Mouse (Mus musculus) right cerebral cortex, postnatal 4 days (tissue): ENCODE data around the gene Rrp7a.

Experiments
- DNase-seq: peaks from one replicate; pipeline ENCODE4 v3.0.0-alpha.2; 2022

Gene Rrp7a

DNA sequence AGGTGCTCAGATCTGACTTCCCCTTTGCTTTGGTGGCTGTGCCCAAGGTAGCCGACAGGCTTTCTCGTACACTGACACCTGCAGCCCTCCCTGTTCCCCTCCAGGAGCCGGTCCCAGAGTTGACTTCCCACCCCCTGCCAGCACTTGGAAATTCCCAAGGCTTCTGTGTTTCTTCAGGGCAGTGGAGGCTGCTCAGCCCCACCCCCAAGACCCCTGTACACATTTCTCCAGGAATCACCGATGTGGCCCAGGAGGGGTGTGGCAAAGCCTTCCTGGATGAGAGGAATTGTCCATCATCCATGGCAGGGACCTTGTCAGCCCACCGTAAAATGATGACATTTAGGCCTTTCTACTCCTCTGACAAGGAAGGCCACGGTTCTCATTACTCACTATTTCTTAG is 11.3 kb downstream of the Rrp7a start:
- no peak for DNase-seq

DNA sequence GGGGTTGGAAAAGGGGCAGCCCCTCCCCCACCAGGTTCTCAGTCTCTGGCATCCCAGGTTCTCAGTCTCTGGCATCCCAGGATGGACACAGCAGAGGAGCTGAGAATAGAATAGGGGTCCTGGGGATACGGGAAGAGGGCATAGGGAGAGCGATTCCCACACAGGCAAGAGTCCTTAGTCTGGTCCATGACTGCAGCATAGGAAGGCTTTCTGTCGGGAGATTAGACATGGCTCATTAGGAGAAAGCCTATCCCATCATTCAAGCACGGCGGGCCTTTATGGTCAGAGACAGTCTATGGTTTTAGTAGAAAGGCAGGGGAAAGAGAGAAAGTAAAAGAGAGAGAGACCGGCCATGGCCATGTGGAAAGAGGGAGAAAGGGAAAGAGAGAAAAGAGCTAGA is 14.8 kb downstream of the Rrp7a start:
- DNase-seq: no peak

DNA sequence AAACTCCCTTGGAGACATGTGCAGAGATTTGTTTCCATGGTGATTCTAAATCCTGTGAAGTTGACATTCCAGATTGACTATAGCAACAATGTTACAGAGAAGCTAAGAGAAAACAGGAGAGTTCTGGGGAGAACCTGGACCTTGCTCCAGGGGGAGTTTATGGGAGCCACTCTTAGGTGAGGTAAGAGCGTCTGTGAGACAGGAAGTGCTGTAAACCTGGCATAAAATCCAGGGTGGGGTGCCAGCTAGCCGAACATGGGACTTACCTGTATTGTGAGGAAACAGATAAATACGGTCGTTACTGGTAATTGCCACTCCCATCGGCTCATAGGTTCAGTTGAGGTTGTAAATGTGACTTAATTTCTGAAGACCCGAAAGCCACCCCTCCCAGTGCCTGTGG is 16.2 kb downstream of the Rrp7a start:
- no peak for DNase-seq

DNA sequence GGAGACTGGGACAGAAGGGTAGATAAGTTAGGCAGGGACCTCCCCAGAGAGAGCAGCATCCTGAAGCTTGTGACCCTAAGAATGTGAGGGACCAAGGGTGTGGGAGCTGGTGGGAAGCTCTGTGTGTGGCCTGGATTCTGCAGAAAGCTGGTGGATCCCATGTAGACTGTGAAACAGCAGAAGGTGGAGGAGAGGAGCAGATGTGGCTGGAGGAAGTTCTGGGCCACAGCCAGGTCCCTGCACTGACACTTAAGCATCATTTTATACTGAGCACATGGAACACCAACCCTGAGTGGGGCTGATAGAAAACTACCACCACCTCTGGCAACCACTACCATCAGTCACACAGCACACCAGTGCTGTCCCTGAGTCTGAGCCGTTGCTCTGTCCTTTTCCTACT is 19.5 kb downstream of the Rrp7a start:
- no peak for DNase-seq

DNA sequence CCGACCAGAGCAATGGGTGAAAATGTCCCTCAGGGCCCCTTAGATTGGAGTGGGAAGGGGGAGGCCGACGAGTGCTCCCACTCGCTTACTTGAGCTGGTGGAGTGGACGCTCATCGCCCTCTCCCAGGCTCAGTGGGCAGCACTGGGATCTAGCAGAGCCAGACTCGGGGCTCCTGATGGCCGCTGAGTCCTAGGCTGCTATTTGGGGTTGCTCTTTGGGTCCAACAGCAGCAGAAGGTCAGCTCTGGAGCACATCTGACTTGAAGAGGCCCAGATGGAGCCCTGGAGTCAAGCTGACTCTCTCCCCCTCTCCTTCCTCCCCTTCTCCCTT is 22.3 kb downstream of the Rrp7a start:
- DNase-seq: no peak

DNA sequence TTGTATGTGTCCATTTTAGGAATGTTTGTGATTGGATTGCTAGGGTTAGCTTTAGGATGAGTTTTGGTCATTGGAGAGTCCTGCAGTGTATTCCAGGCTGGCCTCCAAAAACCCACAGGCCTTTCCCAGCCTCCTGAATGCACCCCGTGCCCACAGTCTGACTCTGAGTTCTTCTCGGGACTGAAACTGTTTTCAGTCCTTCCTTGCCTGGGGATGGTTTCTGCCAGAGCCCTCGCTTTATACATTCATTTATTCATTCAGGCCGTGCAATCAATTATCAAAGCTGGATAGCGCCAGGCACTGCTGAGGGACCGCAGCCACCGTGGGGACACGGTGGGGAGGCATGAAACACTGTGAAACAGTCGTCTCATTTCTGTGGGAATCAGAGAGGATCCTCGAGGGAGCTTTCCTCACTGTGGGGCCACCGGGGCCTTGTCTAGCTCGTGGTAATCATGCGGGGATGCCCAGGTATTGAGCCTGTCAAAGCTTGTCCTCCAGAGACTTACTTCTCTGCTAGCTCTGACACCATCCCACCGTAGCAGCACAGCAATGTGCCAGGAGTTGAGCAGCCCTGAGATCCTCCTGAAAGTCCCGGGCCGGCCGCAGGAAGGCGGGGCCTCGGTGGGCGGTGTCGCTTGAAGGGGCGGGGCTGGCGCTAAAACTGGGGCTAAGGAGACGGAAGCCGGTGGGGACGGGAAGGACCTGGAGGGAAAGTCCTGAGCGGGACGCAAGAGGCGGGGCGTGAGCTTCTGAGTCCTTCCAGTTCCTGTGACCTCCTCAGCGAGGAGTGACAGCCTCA is 22.9 kb downstream of the Rrp7a start:
- peak; percentile 59 for DNase-seq

DNA sequence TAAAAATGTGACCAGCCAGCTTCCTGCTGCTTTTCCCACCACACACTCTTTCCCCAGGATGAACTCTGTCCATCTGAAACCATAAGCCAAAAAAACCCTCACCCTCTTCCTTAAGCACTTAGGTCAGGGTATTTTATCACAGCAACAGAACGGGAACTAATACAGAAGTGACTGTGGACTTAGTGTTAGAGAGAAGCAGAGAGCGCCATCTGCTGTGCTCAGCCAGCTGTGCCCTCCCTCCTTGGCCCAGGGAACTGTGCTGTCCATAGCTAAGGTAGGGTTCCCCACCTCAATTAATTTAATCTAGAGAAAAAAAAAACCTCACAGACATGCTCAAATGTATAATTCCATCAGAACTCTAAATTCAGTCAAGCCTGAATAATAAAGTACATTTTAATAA is 26.7 kb downstream of the Rrp7a start:
- DNase-seq: no peak

DNA sequence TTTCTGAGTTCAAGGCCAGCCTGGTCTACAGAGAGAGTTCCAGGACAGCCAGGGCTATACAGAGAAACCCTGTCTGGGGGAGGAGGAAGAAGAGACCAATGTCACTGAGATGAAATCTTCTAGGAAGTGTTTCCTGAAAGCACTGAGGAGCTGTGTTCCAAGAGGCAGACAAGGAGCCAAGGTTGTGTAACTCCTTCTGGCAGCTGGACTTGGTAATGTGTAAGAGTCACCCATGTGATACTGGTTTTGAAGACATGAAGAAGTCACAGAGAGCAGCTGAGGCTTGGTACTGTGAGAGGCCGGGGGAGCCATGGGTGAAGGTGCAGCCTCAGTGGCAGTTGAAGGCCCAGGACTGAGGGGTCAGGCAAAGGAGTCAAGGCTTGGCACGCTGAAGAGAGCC is 28.9 kb downstream of the Rrp7a start:
- DNase-seq: no peak

DNA sequence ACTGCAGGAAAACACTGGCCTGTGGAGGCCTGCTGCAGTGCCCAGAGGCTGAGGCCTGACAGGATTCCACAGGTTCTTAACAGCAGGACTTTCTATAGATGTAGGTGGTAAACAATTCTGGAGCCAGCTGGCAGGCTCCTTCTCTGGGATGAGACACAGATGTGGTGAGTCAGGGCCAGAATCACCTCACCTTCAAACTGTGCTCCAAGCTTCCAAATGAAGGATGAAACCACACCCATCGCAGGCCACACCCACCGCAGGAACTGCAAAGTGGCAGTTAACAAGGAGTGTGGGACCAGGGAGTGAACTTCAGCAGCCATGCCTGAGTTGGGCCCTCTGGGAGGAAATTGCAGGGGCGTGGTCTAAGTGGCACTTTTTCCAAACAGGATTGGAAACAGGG is 31.7 kb downstream of the Rrp7a start:
- DNase-seq: no peak

DNA sequence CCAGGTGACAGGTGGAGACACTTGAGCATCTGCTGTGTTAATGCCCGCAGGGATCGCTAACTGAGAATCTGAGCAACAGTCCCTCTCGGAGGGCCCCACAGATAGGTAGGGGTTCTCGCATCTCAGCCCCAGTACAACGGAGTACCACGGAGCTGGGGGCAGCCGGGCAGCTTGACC is 33.3 kb downstream of the Rrp7a start, which contains the start of gene Serhl:
TSS of gene Serhl (plus strand) at position 78 of the 177 bp plus-strand sequence.
- DNase-seq: no peak

DNA sequence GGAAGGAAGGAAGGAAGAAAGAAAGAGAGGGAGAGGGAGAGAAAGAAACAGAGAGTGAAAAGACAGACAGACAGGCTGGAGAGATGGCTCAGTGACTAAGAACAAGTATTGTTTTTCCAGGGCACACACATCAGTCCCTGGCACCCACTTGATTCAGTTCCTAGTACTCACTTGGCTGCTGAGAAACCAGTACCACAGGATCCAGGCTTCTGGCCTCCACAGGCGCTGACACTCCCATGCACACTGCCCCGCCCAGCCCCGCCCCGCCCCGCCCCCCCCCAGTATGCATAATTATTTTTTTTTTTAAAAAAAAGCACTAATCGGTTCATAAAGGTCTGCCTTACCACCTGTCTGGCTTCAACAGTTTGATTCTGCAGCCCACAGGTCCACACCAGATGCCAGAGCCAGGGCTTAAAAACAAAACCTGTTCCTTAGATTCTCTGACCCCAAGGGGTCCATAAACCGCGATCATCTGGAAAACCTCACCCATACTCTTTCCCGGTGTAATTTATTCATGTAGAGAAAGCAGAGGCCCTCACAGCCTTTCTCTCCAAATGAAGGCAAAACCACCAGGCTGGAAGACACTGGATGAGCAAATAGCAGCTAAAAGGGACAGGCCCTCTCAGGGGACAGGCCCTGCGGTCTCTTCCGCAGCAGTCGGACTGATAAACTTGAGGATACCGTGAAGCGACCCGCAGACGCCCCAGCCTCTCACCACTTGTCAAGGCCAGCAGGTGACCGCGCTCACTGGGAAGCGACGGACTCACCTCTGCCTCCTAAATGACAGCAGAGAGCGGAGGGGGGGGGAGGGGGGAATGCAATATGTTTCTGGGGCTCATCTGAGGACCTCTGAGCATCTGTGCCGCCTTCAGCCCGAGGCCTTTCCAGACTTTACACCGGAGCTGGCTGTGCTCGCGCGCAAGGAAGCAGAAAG is 33.8 kb downstream of the Rrp7a start:
- no peak for DNase-seq

DNA sequence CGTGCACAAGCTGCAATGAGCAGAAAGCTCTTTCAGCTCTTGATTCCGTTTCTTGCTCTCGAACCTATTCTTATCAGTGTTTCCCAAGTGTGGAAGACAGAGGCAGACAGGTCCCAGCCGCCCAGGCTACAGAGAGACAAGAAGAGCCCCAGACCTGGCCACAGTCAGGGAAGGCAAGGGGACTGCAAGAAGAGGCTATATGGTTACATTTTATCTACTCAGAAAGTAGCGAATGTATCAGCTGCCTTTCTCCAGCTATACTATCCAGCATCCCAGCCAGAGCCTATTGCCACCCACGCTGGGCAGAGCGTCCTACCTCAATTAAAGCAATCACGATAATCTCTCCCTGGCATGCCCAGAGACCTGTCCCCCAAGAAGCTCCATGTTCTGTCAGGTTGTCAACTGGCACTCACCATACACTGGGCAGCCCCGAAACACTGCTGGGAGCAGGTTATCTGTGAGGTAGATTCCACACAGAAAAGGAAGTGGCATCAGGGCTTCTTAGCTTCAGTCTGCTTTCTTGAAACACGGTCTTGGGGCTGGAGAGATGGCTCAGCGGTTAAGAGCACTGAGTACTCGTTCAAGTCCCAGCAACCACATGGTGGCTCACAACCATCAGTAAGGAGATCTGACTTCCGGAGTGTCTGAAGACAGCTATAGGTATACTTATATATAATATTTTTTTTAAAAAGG is 35.8 kb downstream of the Rrp7a start:
- no peak for DNase-seq

DNA sequence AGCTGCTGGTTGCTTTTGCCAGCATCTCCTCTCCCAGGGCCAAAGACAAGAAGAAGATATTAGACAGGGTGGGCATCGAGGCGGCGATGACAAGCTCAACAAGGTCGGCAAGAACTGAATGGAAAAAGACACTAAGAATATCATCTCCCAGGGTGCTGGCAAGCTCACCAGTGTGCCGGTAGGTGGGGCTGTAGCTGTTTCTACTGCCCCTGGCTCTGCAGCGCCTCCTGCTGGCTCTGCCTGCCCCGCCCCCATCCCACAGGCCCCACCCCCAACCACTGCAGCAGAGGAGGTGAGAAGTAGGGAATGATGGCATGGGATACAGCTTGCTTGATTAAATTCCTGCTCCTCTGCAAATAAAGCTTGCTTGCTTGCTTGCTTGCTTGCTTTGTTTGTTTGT is 36.7 kb downstream of the Rrp7a start:
- DNase-seq: peak; percentile 57

DNA sequence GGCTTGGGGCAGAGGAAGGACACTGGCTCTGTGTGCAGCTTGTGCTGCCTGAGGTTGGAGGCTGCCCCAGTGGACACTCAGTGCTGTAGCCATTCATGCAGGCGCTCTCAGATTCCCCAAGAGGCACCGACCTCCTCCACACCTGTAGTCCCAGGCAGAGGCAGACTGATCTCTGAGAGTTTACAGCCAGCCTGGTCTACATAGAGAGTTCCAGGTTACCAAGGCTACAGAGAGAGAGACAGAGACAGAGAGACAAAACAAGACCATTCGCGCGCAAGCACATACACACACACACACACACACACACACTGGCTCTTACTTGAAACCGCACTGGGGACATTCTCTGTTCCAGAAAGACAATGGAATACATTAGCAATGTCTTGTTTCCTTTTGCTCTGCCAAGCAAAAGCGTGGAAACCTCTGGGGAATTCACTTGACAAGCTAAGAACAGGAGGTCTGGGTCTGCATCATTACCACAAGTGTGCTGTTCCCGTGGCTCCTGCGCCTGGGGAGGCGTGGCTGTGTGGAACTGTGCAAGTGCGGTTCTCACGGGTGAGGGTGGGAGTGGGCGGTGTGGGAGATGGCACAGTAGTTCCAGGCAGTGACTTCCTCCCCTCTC is 38.5 kb downstream of the Rrp7a start:
- no peak for DNase-seq

DNA sequence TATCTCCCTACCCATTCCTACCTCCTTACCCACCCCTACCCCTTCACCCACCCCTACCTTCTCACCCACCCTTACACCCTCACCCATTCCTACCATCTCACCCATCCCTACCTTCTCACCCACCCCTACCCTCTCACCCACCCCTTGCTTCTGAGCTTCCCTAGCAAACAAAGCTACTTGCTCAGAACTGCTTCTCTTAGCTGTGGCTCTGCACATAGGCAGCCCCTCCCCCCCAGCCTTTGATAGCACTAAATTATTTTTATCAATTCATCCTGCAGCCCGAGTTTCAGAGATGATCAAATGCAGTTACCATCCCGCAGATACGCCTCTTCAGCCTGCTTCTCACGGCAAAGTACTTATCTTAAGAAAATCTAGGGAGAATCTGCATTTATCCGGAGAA is 39.1 kb downstream of the Rrp7a start:
- peak; percentile 38 for DNase-seq

DNA sequence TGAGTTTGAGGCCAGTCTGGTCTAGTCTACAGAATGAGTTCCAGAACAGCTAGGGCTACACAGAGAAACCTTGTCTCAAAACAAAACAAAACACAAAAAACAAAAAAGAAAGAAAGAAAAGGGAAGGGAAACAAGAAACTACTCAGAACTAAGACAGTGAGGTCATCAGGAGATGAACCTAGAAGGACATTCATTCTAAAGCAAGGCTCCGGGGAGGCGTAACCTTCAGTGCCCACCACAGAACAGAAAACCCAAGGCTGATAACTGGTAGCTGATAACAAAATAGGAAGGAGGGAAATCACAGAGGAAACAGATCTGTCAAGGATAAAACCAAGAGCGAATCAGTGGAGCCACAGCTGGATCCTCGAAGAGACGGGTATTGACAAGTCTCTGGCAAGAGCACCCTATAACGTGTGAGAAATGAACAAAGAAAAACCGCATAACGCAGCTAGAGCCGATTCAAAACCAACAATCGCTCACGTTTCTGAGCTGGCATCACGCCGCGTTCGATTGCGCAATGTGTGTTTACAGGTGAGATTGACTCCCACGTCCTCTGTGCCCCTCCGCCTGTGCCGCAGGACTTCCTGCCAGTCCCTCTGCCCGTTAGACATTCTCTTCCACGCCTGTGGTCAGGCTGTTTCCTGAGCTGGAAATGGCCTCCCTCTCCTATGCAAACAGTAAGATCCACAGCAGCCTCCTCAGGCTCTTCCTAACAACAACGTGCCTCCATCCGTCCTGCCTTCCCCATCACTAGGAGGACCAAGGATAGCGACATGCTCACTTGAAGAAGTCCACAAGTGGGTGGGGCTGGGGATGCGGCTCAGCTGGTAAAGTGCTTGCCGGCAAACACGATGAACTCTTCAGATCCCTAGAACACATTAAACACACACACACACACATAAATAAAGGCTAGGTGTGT is 46.7 kb downstream of the Rrp7a start:
- DNase-seq: no peak

DNA sequence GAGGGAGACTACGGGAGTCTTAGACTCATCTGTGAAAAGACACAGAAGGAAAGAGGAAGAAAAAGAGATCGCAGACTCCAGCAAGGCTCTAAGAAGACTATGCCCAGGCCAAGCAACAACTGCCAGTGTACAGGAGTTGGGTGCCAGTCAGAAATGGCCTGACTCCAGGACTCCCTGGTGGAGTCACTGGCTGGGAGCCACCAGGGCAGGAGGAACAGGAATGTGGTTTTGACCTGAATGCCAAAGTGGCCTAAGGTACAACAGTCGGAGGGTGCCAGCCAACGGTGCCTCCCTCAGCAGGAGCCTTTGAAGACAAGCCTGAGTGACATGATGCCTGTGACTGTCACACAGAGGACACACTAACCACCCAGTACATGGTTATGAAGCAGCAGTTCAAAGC is 48.4 kb downstream of the Rrp7a start:
- DNase-seq: no peak

DNA sequence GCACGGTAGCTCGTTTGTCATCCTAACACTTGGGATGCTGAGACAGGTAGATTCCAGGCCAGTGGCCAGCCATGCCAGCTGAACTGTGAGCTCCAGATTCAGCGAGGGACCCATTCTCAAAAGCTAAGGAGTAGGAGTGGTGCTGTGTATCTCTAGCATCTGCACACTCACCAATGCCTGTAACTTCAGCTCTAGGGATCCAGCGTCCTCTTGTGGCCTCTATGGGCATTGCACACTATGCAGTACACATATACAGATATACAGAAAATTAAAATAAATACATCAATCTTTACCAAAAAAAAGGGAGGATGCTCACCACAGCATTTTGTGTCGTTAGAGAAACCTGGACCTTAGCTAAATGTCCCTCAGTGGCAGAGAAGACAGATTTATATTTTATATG is 50.8 kb downstream of the Rrp7a start:
- no peak for DNase-seq

DNA sequence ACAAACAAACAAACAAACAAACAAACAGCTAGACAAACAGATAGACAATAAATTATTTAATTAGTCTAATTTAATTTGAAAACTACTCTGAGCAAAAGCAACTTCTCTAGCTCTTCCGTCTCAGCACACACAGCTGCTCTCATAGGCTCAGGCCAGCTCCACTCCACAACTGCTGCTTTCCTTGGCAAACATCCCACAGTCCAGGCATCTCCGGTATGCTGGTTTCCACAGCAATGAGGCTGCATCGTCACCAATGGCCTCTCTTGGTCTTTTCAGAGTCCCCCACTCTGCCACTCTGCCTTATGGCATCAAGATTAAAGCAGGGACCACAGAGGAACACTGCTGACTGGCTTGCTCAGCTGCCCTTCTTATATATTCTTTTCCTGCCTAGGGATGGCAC is 51.7 kb downstream of the Rrp7a start:
- no peak for DNase-seq

DNA sequence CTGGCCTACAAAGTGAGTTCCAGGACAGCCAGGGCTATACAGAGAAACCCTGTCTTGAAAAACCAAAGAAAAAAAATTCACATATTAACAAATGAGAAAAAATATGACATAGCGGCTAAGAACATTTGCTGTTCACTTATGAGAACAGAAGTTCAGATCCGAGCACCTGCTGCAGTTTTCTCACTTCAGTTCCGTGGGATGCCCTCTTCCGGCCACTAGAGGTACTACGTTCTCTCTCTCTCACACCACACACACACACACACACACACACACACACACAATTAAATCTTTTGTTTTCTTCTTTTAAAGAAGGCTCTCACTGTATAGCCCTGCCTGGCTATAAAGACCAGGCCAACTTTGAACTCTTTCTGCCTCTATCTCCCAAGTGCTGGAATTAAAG is 54.3 kb downstream of the Rrp7a start:
- no peak for DNase-seq

DNA sequence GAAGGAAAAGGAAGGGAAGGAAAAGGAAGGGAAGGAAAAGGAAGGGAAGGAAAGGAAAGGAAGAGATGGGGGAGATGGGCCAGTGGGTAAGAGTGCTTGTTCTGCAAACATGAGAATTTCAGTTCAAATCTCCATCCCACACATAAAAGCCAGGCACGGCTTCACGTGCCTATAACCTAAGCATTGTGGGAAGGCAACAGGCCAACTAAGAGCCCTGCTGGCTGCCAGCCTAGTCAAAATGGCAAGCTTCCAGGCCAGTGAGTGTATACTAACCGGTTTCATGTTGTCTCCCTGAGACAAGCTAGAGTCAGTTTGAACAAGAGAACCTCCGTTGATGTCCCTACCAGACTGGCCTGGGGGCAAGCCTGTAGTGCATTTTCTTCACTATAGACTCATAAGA is 57.1 kb downstream of the Rrp7a start:
- DNase-seq: peak; percentile 52
